Mouse (Mus musculus) kidney, embryonic 14.5 days (tissue): ENCODE data around the gene Mettl7a1. TPM values are rescaled to one million over a fixed set of nuclear protein-coding genes. Genes with fewer than 3 reads are reported as not detected.
A peak's percentile ranks its signal among the peaks of the same experiment; 100 is the strongest.
"Not testable (repeated sequence)": the region's sequence is repeated elsewhere in the genome, so short reads cannot be mapped to it uniquely, and the experiment has no call there.

Source experiments
- ATAC-seq: fragments of 200-750 bp; cut with Nextera tagmentation; 2 replicates; pipeline ENCODE4 v1.8.0; 2017; ENCODE audit warnings: moderate number of reproducible peaks, mild to moderate bottlenecking, moderate TSS enrichment, moderate library complexity; ENCODE audit not compliant: low FRiP score, low TSS enrichment
- H3K27ac ChIP-seq: fragments of 300-500 bp; sonication (generic); 2 replicates; pipeline ENCODE4 v1.5.1; 2014; ENCODE audit warnings: low read depth, mild to moderate bottlenecking, low read length, moderate library complexity, mixed read lengths
- H3K27me3 ChIP-seq: fragments of 300-500 bp; sonication (generic); 2 replicates; pipeline ENCODE4 v1.6.1; 2014; ENCODE audit warnings: mild to moderate bottlenecking, low read length; ENCODE audit not compliant: control insufficient read depth, insufficient read depth
- H3K36me3 ChIP-seq: fragments of 300-500 bp; sonication (generic); 2 replicates; pipeline ENCODE4 v1.6.1; 2014; ENCODE audit warnings: low read length, mixed read lengths; ENCODE audit not compliant: control insufficient read depth, insufficient read depth
- H3K4me1 ChIP-seq: fragments of 300-500 bp; sonication (generic); 2 replicates; pipeline ENCODE4 v1.6.1; 2014; ENCODE audit warnings: low read length, mixed read lengths; ENCODE audit not compliant: control insufficient read depth, insufficient read depth
- H3K4me2 ChIP-seq: fragments of 300-500 bp; sonication (generic); replicated peaks from 2 replicates; pipeline ENCODE4 v1.6.1; 2014; ENCODE audit warnings: low read depth, mild to moderate bottlenecking, low read length
- H3K4me3 ChIP-seq: fragments of 300-500 bp; sonication (generic); 2 replicates; pipeline ENCODE4 v1.5.1; 2014; ENCODE audit warnings: mild to moderate bottlenecking, low read length
- H3K9ac ChIP-seq: fragments of 300-500 bp; sonication (generic); 2 replicates; pipeline ENCODE4 v1.6.1; 2014; ENCODE audit warnings: low read depth, mild to moderate bottlenecking, low read length, moderate library complexity
- H3K9me3 ChIP-seq: fragments of 300-500 bp; sonication (generic); 2 replicates; pipeline ENCODE4 v1.6.1; 2016; ENCODE audit warnings: low read length; ENCODE audit not compliant: control insufficient read depth
- WGBS: fragments of 180-500 bp; shearing (Covaris S2); extraction: QIAGEN DNeasy Blood & Tissue Kit; methylation state at CpG from one replicate; pipeline ENCODE4 v1.1.7; 2014; 5-methylcytosine and 5-hydroxymethylcytosine counted together
- polyA plus RNA-seq: library from polyadenylated mRNA; unstranded; fragments of >200 nt; fragmentation: Nextera tagmentation; extraction: Ambion mirVana; gene quantifications from 2 replicates; pipeline ENCODE4 v1.2.1, GENCODE M21; 2014

The Mettl7a1 gene
- polyA plus RNA-seq, 1 experiment from 2014 or later, result 10.0 TPM

- no peak overlapping the region for H3K4me2 ChIP-seq
- H3K27me3 ChIP-seq, result no peaks in the 10 kb centered on the region
- H3K36me3 ChIP-seq, result no peaks in the 10 kb centered on the region
- no peak overlapping the region for H3K27ac ChIP-seq
- H3K9me3 ChIP-seq, result no peaks in the 10 kb centered on the region
- H3K4me3 ChIP-seq, result no peak overlapping the region
- no peak overlapping the region for H3K9ac ChIP-seq
- 85% methylated on average over 5 of the region's 5 CpGs for WGBS
- ATAC-seq, result no peak
- no peaks in the 10 kb centered on the region for H3K4me1 ChIP-seq
These were observed 13.1 kb upstream of the Mettl7a1 start for GRCm38 (mm10) chr15:100290858-100291257.

GRCm38 (mm10) chr15:100292326-100292725, 11.6 kb upstream of the Mettl7a1 start:
- H3K9ac ChIP-seq, result no peak overlapping the region
- no peaks in the 10 kb centered on the region for H3K4me1 ChIP-seq
- H3K27ac ChIP-seq, result no peak overlapping the region
- no peak for ATAC-seq
- no peaks in the 10 kb centered on the region for H3K27me3 ChIP-seq
- no peaks in the 10 kb centered on the region for H3K36me3 ChIP-seq
- no peak overlapping the region for H3K4me2 ChIP-seq
- WGBS, result 43% methylated on average over 7 of the region's 7 CpGs
- no peaks in the 10 kb centered on the region for H3K9me3 ChIP-seq
- no peak overlapping the region for H3K4me3 ChIP-seq

- no peak overlapping the region for H3K27ac ChIP-seq
- 0 out of 2 replicates have a peak, but pooled peaks cover 3% of the 10 kb centered on the region for H3K9me3 ChIP-seq
- H3K9ac ChIP-seq, result no peak overlapping the region
- H3K4me1 ChIP-seq, result no peaks in the 10 kb centered on the region
- H3K27me3 ChIP-seq, result no peaks in the 10 kb centered on the region
- 87% methylated on average over 5 of the region's 5 CpGs for WGBS
- H3K36me3 ChIP-seq, result no peaks in the 10 kb centered on the region
- no peak overlapping the region for H3K4me3 ChIP-seq
- ATAC-seq, result no peak
- no peak overlapping the region for H3K4me2 ChIP-seq
These were observed 6.1 kb upstream of the Mettl7a1 start for GRCm38 (mm10) chr15:100297856-100298255.

GRCm38 (mm10) chr15:100300499-100300898, 3.4 kb upstream of the Mettl7a1 start:
- no peaks in the 10 kb centered on the region for H3K27me3 ChIP-seq
- no peak overlapping the region for H3K9ac ChIP-seq
- ATAC-seq, result no peak
- H3K27ac ChIP-seq, result no peak overlapping the region
- no peak overlapping the region for H3K4me2 ChIP-seq
- H3K36me3 ChIP-seq, result no peaks in the 10 kb centered on the region
- H3K4me1 ChIP-seq, result peaks cover 3% of the 10 kb centered on the region; the same call in 1 of the 2 replicates
- 71% methylated on average over 6 of the region's 6 CpGs for WGBS
- H3K9me3 ChIP-seq, result 0 out of 2 replicates have a peak, but pooled peaks cover 3% of the 10 kb centered on the region
- H3K4me3 ChIP-seq, result no peak overlapping the region

GRCm38 (mm10) chr15:100301556-100301955, 2.4 kb upstream of the Mettl7a1 start:
- 85% methylated on average over 15 of the region's 15 CpGs for WGBS
- H3K4me1 ChIP-seq, result peaks cover 6% of the 10 kb centered on the region; the same call in 1 of the 2 replicates
- H3K27me3 ChIP-seq, result no peaks in the 10 kb centered on the region
- no peak overlapping the region for H3K27ac ChIP-seq
- no peak overlapping the region for H3K4me3 ChIP-seq
- no peaks in the 10 kb centered on the region for H3K36me3 ChIP-seq
- H3K4me2 ChIP-seq, result no peak overlapping the region
- H3K9ac ChIP-seq, result no peak overlapping the region
- no peak for ATAC-seq
- 0 out of 2 replicates have a peak, but pooled peaks cover 3% of the 10 kb centered on the region for H3K9me3 ChIP-seq

GRCm38 (mm10) chr15:100303428-100304018, 417 bp upstream of the Mettl7a1 start:
- no peak overlapping the region; the same call in 1 of the 2 replicates for H3K4me3 ChIP-seq
- 40% methylated on average over 8 of the region's 8 CpGs for WGBS
- H3K27me3 ChIP-seq, result no peaks in the 10 kb centered on the region
- H3K4me2 ChIP-seq, result peak overlapping the region; percentile 61
- H3K9me3 ChIP-seq, result no peaks in the 10 kb centered on the region
- H3K36me3 ChIP-seq, result no peaks in the 10 kb centered on the region
- H3K4me1 ChIP-seq, result peaks cover 6% of the 10 kb centered on the region; the same call in 1 of the 2 replicates
- peak overlapping the region; percentile 88 for H3K27ac ChIP-seq
- no peak overlapping the region for H3K9ac ChIP-seq
- ATAC-seq, result no peak

GRCm38 (mm10) chr15:100306201-100306600, 2.3 kb downstream of the Mettl7a1 start:
- Histone ChIP-seq H3K27me3 (no peaks in the 10 kb centered on the region), H3K4me3 (no peak overlapping the region), H3K4me1 (peaks cover 6% of the 10 kb centered on the region; the same call in 1 of the 2 replicates), H3K4me2 (no peak overlapping the region; the same call in 1 of the 2 replicates), H3K36me3 (no peaks in the 10 kb centered on the region), H3K9ac (no peak overlapping the region), H3K9me3 (no peaks in the 10 kb centered on the region), H3K27ac (no peak overlapping the region)
- no peak for ATAC-seq
- 82% methylated on average over 2 of the region's 2 CpGs for WGBS

GRCm38 (mm10) chr15:100307438-100308096, 3.6 kb downstream of the Mettl7a1 start:
- not testable (repeated sequence) for H3K4me2 ChIP-seq, H3K36me3 ChIP-seq, H3K27ac ChIP-seq, H3K4me3 ChIP-seq, H3K4me1 ChIP-seq, H3K9me3 ChIP-seq, H3K9ac ChIP-seq, H3K27me3 ChIP-seq
- 0 out of 2 replicates have a peak, but pooled peaks have one; percentile 50 for ATAC-seq
- WGBS, result 42% methylated on average over 11 of the region's 11 CpGs

GRCm38 (mm10) chr15:100312346-100312745, 8.4 kb downstream of the Mettl7a1 start:
- Histone ChIP-seq H3K36me3 (0 out of 2 replicates have a peak, but pooled peaks cover 2% of the 10 kb centered on the region), H3K9me3 (no peaks in the 10 kb centered on the region), H3K27ac (no peak overlapping the region), H3K4me3 (no peak overlapping the region), H3K4me1 (no peaks in the 10 kb centered on the region), H3K27me3 (no peaks in the 10 kb centered on the region), H3K9ac (no peak overlapping the region), H3K4me2 (no peak overlapping the region)
- no peak for ATAC-seq
- 75% methylated on average over 2 of the region's 2 CpGs for WGBS
